Mouse (Mus musculus) megakaryocyte, adult 5-6 weeks (primary cell): ENCODE results near the gene Iqca. TPM values are rescaled to one million over a fixed set of nuclear protein-coding genes. Genes with fewer than 3 reads are reported as not detected.

ENCODE experiments used
- ATAC-seq: 2 replicates; pipeline ENCODE4 v1.8.0; 2016; ENCODE audit warnings: mild to moderate bottlenecking, inconsistent platforms; ENCODE audit not compliant: poor library complexity, severe bottlenecking
- total RNA-seq, 2 experiments: library from RNA; stranded (forward) in 1 of 2; stranded (reverse) in 1 of 2; fragments of 153-499, 151-499 nt in 1 of 2; fragments of 221-1000, 200-1000 nt in 1 of 2; gene quantifications; 2 replicates each; pipeline versions ENCODE4 v1.2.3 to v1.2.4; 2015 to 2017

Gene Iqca
- total RNA-seq, 2 experiments from 2014 or later = not detected

DNA sequence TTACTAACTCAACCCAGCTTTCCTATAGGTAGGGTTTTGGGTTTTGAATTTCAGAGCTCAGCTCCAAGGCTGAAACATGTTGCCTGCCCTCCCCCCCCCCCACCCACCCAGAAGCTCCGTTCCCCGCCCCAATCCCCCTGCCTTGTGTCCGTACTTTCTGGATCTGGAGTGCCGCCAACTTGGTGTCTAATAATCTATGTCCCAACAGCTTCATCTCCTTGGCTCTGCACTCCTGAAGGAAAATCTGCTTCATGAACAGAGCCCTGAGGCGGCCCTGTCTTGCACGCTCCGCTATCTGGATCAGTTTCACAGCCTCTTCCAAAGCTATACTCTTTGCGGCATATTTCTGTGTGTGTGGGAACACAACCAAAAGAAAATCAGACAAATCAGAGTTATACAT, 13.5 kb downstream of the Iqca start:
- ATAC-seq = no peak

GRCm38 (mm10) chr1:90132402-90132801, 20.8 kb downstream of the Iqca start:
- ATAC-seq = no peak

DNA sequence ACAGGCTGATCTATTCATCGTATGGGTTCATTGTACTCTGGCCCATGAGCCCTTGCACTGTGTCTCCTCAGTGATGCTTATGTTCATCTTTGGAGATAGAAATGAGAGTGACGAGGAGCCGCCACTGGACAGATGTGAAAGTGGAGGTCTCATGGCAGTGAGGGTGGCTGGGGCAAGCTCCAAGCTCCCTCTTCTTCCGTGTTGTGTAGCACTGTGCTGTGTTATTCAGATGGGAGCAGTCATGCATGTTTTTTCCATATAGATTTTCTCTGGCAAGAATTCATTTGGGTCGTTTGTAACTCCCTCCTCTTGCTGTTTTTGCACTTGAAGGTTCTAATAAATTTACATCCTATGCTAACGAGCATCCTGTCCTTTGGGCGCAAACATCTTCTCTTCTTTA, 21.2 kb downstream of the Iqca start:
- no peak for ATAC-seq

DNA sequence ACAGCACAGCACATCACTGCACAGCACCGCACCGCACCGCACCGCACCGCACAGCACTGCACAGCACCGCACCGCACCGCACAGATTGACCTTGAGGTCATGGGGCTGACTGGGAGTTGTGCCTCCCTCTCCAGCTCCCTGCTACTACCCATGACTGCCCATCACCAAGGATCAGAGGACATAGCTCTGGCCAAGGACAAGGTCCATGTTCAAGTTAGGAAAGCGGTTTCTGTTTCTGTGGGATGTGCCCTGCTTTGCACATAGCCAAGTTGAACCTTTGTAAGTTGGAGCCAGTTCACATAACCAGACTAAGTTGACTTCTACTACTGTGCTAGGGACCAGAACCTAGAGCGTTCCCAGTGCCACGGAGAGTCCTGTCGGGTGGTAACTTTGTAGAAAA, 28.6 kb downstream of the Iqca start:
- ATAC-seq = no peak

GRCm38 (mm10) chr1:90120706-90121105, 32.5 kb downstream of the Iqca start:
- ATAC-seq = no peak

DNA sequence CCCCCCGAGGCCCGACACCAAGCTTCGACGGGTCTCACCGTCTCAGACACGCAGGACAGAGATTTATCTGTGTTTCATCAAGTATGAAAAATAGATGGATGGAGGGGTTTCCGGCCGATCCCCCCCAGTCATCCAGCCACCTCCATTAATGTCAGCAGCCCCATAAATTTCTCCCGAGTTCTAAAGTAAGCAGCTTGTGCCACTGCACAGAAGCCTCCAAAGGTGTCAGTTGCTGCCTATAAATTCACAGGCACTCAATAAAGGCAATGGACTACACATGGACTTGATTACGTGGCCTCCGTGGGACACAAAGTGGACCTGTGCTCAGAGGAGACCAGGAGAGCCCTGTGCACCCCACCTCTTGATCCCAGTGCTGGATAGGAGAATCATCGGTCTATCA, 34.0 kb downstream of the Iqca start:
- no peak for ATAC-seq

DNA sequence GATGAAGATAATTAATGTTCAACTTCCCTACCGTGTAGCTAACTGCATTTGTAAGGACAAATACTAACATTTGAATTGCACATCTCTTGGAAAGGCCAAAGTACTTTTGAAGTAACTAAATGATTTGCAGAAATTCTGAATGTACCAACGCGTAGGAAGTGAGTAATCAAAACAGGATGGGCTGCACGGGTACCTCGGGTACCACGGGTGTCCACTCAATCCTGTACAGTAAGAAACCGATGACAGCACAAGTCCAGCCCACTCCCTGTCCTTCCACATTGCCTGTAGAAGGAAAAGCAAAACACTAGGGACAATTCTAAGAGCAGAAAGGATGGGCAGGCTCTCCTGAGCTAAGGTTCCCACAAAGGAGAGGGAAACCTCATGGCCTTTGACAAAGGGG, 36.0 kb downstream of the Iqca start:
- ATAC-seq = no peak

DNA sequence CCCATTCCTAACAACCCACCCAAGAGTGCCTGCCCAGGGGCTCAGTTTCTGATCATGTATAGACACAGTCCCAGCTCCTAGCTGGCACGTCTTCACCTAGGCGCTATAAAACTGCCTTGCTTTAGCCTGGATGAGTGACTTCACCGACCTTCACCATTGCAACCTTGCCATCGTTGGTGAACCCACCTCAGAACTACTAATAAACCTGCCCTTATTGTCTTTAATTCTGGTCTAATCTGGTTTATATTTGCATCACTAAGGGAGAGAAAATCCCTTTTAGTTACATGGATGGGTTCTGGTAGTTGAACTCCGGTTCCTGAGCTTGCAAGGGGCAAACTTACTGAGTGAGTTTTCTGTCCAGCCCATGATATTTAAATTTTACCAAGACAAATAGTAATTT, 38.6 kb downstream of the Iqca start:
- no peak for ATAC-seq

GRCm38 (mm10) chr1:90113655-90114244, 39.5 kb downstream of the Iqca start:
- ATAC-seq = no peak

DNA sequence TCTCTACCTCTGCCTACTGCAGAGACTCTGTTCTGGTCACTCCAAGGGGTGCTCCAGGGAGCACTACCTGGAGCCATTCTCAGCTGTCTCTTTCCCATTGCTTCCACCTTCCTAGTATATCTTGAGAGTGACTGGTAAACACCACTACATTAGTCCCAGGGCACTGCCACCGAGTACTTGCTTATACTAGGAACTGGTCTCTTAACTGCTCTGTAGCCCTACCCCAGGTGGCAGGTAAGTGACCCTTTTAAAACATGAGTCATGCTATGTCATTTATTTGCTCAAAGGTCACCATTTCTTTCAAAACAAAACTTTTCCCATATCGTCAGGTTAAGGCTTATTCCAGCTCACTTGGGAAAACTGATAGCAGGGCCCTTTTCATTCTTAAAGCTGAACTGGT, 40.5 kb downstream of the Iqca start:
- no peak for ATAC-seq

DNA sequence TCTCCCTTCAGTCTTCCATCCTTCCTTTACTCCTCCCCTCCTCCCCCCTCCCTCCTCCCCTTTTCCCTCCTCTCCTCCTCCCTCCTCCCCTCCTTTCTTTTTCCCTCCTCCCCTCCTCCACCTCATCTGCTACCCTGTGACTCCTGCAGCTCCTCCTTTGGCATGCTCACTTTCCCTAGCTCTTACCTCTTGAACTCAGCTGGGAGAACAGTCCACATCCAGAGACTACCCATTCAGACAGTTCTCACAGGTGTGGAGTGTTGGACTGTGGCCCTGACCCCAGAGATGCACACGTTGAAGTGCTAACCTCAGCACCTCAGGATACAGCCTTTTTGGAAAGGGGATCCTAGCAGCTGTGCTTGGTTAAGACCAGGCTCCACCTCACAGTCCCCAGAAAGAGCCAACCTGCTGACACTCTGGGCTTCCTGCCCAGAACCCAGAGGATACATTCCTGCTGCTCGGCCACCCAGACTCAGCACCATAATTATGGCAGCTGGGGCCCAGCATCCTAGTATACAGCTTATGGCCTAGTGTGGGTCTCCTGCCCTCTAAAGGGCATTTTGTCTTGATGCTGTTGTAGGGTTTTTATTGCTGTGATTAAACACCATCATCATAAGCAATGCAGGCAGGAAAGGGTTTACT, 41.9 kb downstream of the Iqca start:
- ATAC-seq = no peak

DNA sequence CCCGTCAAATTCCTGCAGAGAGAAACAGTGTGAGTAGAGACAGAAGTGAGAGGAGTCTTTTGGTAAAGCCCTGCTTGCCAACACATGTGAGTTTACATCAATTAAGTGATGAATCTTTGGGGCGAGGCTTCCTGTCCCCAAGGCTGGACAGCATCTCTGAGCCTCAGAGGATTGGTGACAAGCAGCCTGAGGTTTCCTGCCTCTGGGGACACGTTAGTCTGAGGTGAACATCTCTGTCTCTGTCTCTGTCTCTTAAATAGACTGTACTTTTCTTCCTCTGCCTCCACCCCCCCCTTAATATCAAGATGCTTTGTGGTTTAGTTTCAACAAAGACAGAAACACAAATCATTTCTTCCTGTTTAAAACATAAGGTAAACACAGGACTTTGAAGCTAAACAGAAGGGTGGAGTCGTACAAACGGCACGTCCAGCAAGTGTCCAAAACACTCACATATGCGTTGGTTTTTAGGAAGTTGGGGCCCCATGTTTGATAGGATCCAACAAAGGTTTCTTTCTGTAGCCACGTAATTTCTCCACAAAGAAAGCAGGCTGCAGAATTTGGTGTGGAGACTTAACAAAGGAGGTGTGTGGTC, 49.2 kb downstream of the Iqca start:
- ATAC-seq = no peak

DNA sequence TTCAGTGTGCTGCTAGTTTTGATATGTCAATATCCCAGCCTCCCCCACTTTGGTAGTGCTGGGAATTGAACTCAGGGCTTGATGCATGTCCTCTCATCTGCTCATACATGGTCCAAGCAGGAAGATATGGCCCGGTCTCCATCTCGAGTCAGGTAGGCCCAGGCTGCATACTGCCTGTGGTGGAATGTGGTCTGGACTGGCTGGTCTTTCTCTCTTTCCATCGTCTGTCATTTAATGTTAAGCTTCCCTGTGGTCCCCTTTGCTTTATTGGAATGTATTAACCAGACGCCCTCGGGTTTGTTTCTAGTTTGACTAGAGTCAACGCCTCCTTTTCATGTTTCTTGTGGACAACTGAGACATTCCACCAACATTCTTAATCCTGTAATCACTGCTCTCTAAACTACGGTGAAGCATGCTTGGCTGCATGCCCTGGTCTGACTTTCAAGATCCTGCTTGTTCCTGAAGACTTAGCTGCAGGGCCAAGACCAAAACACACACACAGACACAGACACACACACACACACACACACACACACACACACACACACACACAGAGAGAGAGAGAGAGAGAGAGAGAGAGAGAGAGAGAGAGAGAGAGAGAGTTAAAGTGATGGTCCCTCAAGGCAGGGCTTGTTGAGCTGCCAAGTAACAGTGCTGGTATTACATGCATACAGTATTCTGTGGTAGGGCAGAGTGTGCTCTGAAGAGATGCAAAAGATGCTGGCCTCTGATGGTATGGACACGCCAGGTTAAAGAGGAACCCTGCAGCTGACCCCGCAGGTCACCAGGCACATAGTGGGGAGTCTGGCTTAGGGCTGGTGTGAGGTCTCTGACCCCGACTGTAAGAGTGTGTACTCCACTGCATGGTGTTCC, 52.6 kb downstream of the Iqca start:
- no peak for ATAC-seq

DNA sequence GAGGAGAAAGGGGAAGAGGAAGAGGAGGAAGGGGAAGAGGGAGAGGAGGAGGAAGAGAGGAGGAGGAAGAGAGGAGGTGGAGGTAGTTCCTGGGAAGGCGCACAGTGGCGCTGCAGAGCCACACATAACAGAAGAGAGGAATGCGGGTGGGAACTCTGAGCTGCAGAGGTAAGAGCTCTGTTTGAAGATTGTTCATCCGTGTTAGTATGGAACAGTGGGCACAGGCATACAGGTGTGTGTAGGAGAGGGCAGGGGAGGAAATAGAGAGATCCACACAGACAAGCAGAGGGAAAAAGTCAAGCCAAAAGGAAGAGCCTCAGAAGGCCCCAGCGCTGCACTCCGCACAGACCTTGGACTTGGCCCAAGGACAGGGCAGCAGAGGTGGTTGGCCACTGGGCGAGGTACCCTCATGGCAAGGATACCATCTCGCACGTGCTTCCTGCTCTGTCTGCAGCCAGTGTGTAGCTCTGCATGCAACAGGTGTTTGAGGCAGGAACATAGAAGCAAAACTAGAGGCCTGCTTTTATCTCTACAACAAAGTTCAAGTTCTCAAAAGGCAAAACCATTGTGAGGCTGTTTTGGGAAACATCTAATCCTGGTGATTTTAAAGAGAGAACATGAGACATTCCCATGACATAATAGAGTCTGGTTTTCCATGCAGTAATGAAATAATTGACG, 60.2 kb downstream of the Iqca start:
- ATAC-seq = no peak

DNA sequence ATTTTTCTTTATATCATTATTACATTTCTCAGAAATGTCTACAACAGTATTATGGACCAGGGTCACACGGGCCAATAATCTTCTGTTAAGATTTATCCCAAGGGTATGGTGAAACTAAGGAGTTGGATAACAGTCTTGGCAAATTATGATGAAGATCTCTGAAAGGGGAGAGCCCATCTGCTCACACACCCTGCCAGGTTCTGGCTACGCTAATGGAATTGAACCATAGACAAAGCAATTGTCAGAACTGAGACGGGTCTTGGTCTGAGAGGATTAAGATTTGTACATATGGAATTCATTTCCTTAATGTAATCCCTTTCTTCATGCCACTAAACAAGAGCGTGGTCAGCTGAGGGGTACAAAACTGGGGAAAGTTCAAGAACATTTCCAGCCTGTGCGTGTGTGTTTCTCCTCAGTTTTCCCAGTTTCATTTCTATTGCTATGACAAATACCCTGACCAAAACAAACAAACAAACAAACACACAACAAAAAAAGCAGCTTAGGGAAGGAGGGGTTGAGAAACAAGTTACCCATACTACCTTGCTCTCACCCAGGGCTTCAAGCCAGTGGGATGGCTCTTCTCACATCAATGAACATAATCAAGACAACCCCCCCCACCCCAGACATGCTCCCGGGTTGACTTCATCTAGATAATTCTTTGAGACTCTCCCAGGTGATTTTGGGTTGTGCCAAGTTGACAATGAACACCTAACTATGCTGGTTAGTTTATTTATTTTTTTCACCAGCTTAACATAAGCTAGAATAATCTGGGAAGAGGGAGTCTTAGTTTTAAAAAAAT, 64.8 kb downstream of the Iqca start:
- no peak for ATAC-seq

GRCm38 (mm10) chr1:90086461-90086860, 66.7 kb downstream of the Iqca start:
- no peak for ATAC-seq

DNA sequence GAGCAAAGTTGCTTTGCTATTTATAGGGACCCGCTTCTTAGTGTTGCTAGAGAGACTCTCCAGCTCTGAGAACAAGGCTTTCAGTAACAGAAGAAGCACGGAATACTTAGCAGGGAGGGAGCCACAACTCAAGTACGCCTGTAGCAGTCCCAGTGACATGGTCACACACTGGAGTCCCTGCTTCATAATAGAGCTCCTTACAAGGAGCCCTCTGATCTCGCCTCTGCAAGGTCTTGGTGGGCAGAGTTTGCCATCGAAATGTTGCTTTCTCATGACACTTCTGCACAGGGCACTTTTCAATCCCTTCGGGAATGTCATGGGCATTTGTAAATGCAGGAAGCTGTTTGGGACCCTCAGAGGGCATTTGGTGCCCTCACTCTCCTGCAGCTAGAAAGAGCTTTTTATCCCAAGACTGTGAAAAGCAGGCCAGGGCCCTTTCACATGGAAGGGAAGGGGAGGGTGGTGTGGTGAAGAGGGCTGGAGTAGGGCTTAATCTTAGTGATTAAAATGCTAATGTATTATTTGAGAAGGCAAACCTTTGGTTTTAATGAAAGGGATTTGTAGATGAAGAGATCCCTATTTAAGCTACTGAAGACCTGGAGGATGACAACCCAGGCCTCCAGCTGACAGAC, 67.6 kb downstream of the Iqca start:
- no peak for ATAC-seq

- ATAC-seq = no peak
Observed at GRCm38 (mm10) chr1:90076291-90076690, 76.9 kb downstream of the Iqca start.

- ATAC-seq = no peak
Observed at GRCm38 (mm10) chr1:90074779-90075178, 78.4 kb downstream of the Iqca start.
